Mouse (Mus musculus) cerebellum, postnatal 14 days (tissue): ENCODE data around the gene Arhgap35.
A peak's percentile ranks its signal among the peaks of the same experiment; 100 is the strongest.

ENCODE experiments used
- DNase-seq, 2 experiments: peaks; one replicate each; pipeline ENCODE4 v3.0.0; 2021; ENCODE audit warnings: mixed read lengths in 2 of 2

Arhgap35 gene

GRCm38 (mm10) chr7:16519310-16519709, 95.5 kb downstream of the Arhgap35 start:
- no peak for DNase-seq

- no peak for DNase-seq
These were observed 97.6 kb downstream of the Arhgap35 start for GRCm38 (mm10) chr7:16517198-16517597.

GRCm38 (mm10) chr7:16507284-16507683, 107.5 kb downstream of the Arhgap35 start:
- DNase-seq: peak; percentile 59 to 72

GRCm38 (mm10) chr7:16505226-16505593, 109.6 kb downstream of the Arhgap35 start:
- no peak for DNase-seq

GRCm38 (mm10) chr7:16504573-16505225, 110.1 kb downstream of the Arhgap35 start:
- peak in 1 of 2 experiments; percentile 24 for DNase-seq

- no peak for DNase-seq
These were observed 113.2 kb downstream of the Arhgap35 start for GRCm38 (mm10) chr7:16501571-16501970.

GRCm38 (mm10) chr7:16499671-16500104, 115.1 kb downstream of the Arhgap35 start:
- peak in 1 of 2 experiments; percentile 30 for DNase-seq

GRCm38 (mm10) chr7:16496260-16496659, 118.5 kb downstream of the Arhgap35 start:
- DNase-seq: no peak

- peak; percentile 59 to 75 for DNase-seq
These were observed 121.4 kb downstream of the Arhgap35 start for GRCm38 (mm10) chr7:16493361-16493760.

GRCm38 (mm10) chr7:16492211-16492610, 122.6 kb downstream of the Arhgap35 start:
- DNase-seq: no peak

GRCm38 (mm10) chr7:16491759-16492158, 123.0 kb downstream of the Arhgap35 start:
- DNase-seq: peak; percentile 87 to 88

GRCm38 (mm10) chr7:16489948-16490347, 124.8 kb downstream of the Arhgap35 start:
- peak; percentile 56 to 59 for DNase-seq

GRCm38 (mm10) chr7:16488816-16489215, 126.0 kb downstream of the Arhgap35 start:
- DNase-seq: no peak

GRCm38 (mm10) chr7:16477628-16478027, 137.2 kb downstream of the Arhgap35 start, which contains the start of gene Npas1:
TSS of gene Npas1 (minus strand) at chr7:16477728.
- DNase-seq: no peak

- DNase-seq: no peak
These were observed 138.2 kb downstream of the Arhgap35 start for GRCm38 (mm10) chr7:16476600-16476989.

GRCm38 (mm10) chr7:16475764-16476599, 138.8 kb downstream of the Arhgap35 start:
- no peak for DNase-seq

GRCm38 (mm10) chr7:16475321-16475720, 139.5 kb downstream of the Arhgap35 start:
- DNase-seq: no peak

- peak in 1 of 2 experiments; percentile 46 for DNase-seq
These were observed 140.3 kb downstream of the Arhgap35 start for GRCm38 (mm10) chr7:16474445-16474844.

- no peak for DNase-seq
These were observed 140.9 kb downstream of the Arhgap35 start for GRCm38 (mm10) chr7:16473847-16474246.

GRCm38 (mm10) chr7:16472116-16472709, 142.6 kb downstream of the Arhgap35 start:
- no peak for DNase-seq

- peak in 1 of 2 experiments; percentile 50 for DNase-seq
These were observed 143.2 kb downstream of the Arhgap35 start for GRCm38 (mm10) chr7:16471549-16471948.

- no peak for DNase-seq
These were observed 146.7 kb downstream of the Arhgap35 start for GRCm38 (mm10) chr7:16468115-16468514.

GRCm38 (mm10) chr7:16466565-16466964, 148.2 kb downstream of the Arhgap35 start:
- peak in 1 of 2 experiments; percentile 52 for DNase-seq
